Mouse (Mus musculus): ENCODE measurements at regions not wholly inside any gene's neighbourhood (a gene's known extent, or its start where the extent isn't known, plus 50 kb on each side); places are given as distances from the start of the nearest gene placed in this dataset.
A peak's percentile ranks its signal among the peaks of the same experiment; 100 is the strongest.

DNA sequence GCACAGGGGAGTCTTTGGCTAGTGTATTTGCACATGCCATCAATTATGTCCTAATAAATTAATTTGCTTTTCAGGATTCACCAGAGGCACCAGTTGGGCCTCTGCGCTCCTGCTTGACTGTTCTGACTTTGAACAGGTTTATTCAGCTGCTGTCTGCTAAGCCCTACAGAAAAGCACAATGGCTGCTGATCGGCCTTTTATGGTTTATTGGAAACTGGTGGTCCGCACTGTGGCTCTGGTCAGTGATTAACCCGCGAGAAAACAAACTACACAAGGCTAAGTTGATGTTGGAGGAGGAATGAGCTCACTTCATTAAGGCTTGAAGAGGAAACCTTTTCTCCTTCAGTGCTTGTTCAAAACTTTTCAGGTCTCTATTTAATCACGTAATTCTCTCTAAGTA, 208.4 kb upstream of the Gpr101 start:
- DNase-seq (ENCODE audit: low spot score) = no peak

GRCm38 (mm10) chrX:57709115-57709877, 205.7 kb upstream of the Gpr101 start:
- no peak for DNase-seq (ENCODE audit: low spot score)

GRCm38 (mm10) chrX:57708501-57708900, 204.9 kb upstream of the Gpr101 start:
- no peak for DNase-seq (ENCODE audit: low spot score)

- DNase-seq (ENCODE audit: low spot score) = no peak
Observed at GRCm38 (mm10) chrX:57707932-57708331, 204.4 kb upstream of the Gpr101 start.

DNA sequence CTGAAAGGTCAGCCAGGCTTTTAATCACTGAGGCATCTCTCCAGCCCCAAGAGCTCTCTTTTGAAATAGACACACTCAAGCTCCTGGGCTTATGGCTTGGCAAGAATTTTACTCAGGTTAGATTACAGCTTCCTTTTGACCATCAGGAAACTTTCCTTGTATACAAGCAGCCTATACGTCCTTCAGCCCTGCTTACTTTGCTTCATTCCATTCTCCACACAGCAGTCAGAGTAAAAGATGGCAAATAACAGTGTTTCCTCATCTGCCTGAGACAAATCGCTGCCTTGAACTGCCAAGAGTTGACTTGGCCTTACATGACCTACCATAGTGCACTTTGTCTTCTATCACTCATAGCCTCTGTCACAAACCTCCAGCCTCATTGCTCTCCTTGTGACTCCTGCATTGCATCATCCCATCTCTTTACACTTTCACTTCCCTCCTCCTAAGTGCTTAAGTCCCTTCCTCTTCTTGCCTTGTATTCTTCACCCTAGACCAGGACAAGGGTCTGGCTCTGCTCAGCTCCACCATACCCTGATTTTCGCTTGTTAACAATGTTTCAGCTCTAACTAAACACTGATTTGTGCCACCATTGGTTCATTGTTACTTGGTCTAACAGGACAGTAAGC, 203.2 kb upstream of the Gpr101 start:
- no peak for DNase-seq (ENCODE audit: low spot score)

DNA sequence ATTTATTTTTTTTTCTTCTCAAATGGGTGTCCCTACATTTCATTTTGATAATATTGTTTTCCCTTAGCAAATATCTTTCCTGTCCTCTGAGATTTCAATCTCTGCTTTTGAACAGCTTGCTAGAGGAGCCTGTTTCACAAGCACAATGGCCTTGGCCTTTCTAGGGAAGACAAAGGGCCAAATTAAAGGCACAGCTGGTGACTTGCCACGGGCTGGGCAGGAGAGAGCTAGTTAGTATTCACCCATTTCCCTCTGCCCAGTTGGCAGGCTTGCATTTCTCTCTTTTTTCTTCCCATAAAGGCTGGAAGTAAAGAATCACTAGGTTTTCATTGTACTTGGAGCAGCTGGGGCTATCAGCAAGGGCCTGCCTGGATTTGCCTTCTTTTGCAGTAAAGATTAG, 188.9 kb upstream of the Gpr101 start:
- no peak for DNase-seq (ENCODE audit: low spot score)

GRCm38 (mm10) chrX:57676764-57677163, 173.2 kb upstream of the Gpr101 start:
- DNase-seq (ENCODE audit: low spot score) = no peak

DNA sequence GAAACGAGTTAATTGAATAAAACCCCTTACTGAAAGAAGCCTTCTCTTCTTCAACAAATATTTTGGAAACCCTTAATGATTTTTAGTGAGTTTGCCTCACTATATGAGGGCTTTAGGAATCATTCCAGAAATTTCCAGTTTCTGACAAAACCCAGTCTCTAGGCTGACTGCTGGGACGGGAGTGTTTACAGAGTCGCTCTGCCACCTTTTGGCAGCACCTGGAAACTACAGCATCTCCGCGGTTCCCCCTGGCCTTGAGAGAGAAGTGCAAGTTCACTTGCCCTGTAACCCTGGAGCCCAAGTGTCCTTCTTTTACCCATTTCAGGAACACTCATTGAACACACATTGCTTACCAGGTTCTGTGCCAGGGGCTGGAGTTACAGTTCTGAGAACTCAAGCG, 171.4 kb upstream of the Gpr101 start:
- peak; percentile 4 for DNase-seq (ENCODE audit: low spot score)

GRCm38 (mm10) chrX:57659571-57659970, 156.0 kb upstream of the Gpr101 start:
- no peak for DNase-seq (ENCODE audit: low spot score)

DNA sequence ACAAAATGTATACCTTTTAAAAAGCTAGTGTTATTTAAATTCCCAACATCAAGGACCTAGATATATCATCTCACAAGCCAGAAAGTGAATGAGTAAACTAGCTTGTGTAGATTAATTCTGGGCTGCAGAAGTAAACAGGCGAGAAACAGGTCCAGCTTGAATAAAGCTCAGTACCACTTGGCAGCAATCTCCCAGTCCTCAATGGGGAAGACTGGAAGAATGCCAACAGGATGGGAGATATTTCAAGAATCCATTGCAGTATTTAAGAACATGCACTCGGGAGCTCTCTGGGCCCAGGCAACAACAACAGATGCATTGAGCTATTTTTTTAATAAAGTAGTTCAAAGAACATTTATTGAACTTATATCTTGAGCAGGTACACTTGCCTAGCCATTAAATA, 152.5 kb upstream of the Gpr101 start:
- peak; percentile 3 for DNase-seq (ENCODE audit: low spot score)

DNA sequence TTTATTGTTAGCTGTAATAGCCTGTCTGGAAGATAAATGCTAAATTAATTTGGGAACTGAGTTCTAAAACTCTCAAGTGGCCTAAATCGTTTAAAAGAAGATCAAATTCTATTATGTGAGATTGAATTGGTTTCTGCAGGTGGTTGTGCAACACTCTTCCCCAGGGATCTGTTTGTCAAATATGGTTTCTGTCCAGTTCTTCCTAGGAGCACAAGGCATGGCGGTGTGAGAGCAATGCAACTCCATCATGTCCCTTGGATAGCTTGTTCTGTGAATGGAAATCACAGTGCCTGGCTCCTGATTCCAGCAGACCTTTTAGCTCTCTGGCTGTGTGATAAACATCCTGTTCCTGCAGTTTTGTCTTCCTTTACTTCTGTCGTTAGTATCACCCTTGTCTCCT, 151.9 kb upstream of the Gpr101 start:
- no peak for DNase-seq (ENCODE audit: low spot score)
